Mouse (Mus musculus): Measurements from ENCODE around the gene Uhrf1.
A peak's percentile ranks its signal among the peaks of the same experiment; 100 is the strongest.

DNA sequence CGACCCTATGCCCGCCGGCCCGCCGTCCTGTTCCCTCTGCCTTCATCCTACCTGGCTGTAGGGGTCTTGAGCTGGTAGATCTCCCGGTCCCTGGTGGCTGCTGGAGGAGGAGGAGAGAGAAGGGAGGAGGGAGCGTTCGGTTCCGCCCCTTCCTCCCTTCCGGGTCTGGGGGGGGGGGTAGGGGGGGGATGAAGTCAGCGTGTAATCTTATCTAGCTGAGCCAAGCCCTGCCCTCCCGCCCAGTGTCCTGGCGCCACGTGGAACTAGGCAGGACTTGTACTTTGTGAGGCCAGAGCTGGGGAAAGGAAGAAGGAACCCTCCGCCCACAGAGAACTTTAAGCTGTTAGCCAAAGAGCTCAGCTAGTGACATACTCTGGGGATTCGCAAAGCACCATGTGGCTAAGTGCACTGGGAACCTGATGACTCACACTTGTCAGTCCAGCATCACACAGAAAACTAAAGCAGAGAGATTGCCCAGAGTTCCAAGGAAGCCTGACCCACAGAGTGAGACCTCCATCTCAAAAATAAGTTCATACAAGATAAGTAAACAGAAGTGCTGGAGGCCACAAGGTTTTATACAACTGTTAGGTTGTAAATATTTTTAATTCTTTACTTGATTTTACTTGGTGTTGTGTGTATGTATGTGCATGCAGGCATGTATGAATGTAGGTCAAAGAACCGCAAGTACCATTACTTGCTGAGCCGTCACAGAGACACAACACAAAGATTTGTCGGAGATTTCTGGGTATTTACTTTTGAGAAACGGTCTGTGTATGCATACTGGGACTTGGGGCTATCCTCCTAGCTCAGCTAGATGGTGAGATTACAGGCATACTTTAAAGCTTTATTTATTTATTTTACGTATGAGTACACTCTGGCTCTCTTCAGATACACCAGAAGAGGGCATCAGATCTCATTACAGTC is 26.2 kb upstream of the Uhrf1 start, which contains the start of gene Ticam1:
- peak; percentile 54; the same call in 1 of the 2 replicates for TF ChIP-seq POLR2A (IDR thresholded peaks at IDR 0.05; ENCODE audit: borderline replicate concordance, control insufficient read depth, low read depth, low read length)
- TF ChIP-seq CTCF (IDR thresholded peaks at IDR 0.05; ENCODE audit: control insufficient read depth, insufficient read depth, low read length), result no peak
